Mouse (Mus musculus): ENCODE data around the gene Slc50a1.

Slc50a1 gene

DNA sequence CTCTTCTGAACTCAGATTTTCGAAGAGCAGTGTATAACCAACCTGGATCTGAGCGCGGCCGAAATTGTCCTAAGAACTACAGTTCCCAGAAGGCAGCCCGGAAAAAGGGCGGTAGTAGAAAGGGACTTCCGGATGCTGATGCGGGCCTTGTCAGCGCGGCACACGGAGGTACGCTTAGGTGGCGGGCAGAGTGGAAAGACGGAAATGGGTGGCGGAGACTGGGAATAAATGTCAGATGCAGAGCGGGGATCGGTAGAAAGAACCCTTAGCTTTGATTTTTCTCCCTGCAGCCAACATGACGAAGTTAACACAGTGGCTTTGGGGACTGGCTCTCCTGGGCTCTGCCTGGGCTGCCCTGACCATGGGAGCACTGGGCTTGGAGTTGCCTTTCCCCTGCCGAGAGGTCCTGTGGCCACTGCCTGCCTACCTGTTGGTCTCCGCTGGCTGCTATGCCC is 3.9 kb downstream of the Slc50a1 start:
- no peak for DNase-seq (ENCODE audit: low read depth, low spot score)

DNA sequence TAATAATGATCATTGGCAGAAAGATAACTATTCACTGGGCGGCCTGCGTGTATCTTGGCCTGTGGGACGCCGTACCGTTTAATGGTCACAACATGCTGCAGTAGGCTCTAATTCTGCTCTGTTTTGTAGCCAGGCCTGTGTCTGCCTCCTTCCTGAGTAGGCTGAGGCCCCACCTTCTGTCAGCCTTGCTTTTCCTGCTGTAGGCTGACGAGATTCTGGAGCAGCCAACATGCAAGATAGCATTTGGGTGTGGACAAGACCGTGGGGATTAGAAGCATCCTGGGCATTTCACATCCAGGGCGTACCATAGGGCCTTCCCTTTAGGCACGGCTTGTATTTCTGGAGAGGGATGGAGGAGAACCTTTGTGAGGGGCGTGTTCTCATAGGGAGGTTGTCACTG is 8.0 kb downstream of the Slc50a1 start:
- DNase-seq (ENCODE audit: low read depth, low spot score), result no peak

DNA sequence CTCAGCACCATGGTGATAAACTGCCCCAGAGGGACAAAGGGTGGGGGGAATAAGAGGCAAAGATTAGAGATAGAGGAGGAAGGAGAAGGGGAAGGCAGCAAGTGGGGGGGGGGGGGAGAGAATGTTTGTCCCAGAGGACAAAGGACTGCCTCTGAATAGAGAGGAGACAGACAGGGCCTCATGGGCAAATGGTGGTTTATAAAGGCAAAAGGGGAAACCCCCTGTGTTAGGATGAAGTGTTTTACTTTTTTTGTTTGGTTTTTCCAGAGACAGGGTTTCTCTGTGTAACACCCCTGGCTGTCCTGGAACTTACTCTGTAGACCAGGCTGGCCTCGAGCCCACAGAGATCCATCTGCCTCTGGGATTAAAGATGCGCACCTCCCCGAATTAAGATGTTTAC is 10.2 kb downstream of the Slc50a1 start:
- DNase-seq (ENCODE audit: low read depth, low spot score), result no peak

DNA sequence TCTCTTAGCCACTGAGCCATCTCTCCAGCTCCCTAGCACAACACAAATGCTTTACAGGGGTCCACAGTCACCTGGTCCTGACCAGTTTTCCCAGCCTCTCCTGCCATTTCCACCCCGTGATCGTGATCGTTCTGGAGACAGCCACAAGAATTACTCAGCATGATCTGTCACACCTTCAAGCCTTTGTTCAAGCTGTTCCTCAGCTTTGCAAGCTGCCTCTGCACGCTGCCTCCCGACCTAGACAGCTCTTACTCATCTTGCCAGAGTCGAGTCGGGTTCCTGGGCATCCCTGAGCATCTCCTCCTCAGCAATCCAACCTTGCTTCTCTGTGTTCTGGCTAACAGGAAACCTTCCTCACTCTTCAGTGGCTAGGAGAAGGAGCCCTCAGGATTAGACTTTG is 11.3 kb downstream of the Slc50a1 start, which contains the start of gene Dpm3:
Dpm3 (plus strand) TSS at position 283 of the 400 bp plus-strand sequence.
- DNase-seq (ENCODE audit: low read depth, low spot score), result no peak

DNA sequence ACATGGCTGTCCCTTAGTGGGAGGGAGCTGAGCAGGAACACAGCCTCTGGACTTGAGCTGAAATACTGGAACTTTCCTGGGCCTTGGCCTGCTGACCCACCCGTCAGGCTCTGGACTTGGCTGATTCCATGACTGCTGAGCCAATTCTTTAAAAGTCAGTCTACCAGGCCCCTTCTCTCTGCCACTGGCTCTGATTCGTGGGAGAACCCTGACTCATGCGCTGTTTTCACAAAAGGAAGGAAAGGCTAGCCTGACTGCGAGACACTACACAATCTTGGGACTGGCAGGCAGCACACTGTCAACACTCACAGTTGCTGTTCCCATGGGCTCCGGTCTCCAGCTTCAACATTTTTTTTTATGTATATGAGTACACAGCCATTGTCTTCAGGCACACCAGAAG is 14.2 kb downstream of the Slc50a1 start:
- DNase-seq (ENCODE audit: low read depth, low spot score), result no peak

DNA sequence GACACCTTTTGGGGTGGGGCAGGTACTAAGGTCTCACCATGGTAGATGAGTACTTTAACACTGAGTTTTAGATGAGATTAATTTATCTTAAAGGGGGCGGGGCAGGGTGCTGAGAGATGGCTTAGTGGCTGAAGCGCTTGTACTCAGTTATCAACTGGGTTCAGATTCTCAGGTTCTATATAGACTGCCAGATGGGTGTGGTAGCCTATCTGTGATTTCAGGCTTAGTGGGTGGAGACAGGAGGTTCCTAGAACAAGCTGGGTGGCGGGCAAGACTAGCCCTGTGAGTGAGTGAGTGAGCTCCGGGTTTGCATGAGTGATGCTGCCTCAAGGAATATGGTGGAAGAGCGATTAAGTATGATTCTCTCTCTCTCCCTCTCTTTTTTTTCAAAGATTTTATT is 15.4 kb downstream of the Slc50a1 start:
- DNase-seq (ENCODE audit: low read depth, low spot score), result no peak

DNA sequence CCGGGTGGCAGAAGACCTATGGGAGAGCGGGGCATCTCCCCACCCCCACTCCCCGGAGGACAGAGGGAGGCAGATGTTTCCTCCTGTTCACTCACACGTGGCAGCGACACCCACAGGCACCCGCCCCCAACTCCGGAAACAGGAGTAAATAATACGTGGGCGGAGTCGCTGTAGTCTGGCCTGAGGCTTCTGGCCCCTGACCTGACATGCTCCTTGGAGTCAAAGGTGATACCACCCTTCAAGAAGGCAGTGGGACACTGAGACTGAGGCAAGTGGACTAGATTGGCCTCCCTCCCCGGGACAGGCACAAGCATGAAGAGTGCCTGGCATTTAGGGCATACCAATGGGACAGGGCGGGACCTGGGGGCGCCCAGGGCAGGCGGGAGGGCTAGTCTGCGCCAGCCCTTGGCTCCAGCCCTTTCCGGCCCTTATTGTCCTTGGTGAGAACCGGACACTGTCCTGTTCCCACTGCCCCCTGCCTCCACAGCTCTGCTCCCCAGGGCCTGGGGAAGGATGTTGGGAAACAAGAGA is 18.9 kb downstream of the Slc50a1 start:
- no peak for DNase-seq (ENCODE audit: low read depth, low spot score)

DNA sequence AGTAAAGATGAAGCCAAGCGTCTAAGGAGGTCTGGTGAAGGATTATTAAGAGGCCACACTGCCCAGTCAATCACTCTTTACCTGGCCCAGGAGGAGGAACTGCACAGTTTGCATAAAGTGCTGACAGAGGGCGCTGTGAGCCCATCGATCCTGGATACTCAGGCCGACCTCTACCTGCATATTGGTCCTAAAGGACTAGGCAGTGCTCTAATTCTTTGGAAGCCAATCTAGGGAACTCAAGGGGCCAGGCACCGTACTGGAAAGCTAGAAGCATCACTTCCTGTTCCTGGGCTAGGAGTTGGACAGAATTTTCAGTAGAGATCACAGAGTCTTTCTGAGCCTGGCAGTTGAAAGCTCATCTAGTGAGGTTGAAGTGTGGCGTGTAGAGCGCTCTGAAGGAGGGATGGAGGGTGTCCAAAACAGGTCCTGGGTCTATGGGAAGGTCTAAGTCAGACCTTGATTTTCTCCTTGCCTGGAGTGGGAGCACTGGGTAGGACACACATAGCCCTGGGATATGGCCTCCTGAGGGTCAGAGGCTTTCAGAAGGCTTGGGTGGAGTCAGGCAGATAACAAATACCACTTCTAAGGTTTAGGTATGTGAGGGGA is 19.8 kb downstream of the Slc50a1 start:
- DNase-seq (ENCODE audit: low read depth, low spot score), result no peak

DNA sequence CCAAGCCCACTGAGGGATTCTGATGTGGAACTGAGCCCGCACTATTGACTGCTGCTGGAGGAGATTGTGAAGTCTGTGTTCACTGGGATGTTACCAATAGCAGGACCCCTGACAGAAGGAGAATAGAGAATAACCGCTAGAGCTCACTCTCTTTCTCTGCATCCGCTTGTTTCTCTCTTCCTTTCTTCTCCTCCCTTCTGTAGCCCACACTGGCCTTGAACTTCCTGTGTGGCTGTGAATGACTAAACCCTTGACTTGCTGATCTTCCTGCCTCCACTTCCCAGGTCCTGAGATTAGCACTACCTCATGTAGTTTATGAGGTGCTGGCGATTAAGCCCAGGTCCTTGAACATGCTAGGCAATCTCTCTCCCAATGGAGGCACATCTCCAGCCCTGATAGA is 22.9 kb downstream of the Slc50a1 start:
- DNase-seq (ENCODE audit: low read depth, low spot score), result no peak

DNA sequence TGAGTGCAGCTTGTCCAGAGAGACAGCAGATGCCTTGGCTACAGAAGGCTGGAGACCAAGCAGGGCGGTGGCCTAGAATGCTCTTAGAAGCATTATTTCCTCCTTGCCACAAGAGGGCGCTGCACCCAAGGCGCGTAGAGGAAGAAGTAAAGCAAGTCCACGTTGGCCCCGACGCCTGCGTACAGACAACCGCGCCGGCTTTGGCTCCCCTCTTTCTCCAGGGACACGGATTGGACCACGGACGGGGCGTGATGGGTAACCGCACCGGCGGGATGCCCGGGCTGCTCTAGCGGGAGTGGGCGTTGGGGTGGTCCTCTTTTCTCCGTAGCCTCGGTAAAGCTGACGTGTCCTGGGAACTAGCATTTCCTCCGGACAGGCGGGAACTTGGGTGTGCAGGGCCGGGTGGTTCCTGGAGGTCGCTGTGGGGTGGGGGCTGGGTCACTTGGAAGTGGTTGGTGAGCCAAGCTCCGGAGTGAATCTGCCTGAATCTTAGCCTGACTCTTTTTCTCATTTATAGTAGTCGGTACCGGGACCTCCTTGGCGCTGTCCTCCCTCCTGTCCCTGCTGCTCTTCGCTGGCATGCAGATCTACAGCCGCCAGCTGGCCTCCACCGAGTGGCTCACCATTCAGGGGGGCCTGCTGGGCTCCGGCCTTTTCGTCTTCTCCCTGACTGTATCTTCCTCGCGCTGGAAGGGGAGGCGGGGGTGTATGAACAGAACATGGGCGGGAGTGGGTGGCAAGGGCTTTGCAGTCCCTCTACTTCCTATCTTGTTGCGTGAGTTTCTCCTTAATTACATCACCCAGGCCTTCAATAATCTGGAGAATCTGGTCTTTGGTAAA is 23.9 kb downstream of the Slc50a1 start, which contains the start of gene Trim46:
Trim46 (minus strand) TSS at position 49 of the 840 bp plus-strand sequence.
- peak; percentile 73 for DNase-seq (ENCODE audit: low read depth, low spot score)

DNA sequence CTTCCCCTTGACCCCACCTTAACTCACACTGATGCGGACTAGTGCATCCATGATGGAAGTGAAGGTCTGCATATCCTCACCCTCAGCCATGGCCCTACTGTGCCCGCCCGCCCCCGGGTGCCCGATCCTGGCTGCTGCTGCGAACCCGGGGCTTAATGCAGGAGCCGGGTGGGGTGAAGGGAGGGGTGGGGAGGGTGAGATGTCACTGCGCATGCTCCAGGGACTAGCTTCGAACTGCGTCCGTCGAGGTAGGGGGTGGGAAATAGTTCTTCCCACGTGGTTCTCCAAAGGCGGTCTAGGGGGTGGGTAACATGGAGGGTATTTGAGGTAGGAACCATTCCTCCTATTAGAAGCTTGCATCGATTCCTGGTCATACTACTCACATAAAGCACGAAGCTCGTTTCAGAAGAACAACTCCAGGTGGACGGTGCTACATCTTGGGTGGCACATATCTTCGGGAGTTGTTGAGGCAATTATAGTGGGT is 24.6 kb downstream of the Slc50a1 start, which contains the start of gene Krtcap2:
Krtcap2 (plus strand) TSS at position 279 of the 484 bp plus-strand sequence.
- DNase-seq (ENCODE audit: low read depth, low spot score), result no peak

DNA sequence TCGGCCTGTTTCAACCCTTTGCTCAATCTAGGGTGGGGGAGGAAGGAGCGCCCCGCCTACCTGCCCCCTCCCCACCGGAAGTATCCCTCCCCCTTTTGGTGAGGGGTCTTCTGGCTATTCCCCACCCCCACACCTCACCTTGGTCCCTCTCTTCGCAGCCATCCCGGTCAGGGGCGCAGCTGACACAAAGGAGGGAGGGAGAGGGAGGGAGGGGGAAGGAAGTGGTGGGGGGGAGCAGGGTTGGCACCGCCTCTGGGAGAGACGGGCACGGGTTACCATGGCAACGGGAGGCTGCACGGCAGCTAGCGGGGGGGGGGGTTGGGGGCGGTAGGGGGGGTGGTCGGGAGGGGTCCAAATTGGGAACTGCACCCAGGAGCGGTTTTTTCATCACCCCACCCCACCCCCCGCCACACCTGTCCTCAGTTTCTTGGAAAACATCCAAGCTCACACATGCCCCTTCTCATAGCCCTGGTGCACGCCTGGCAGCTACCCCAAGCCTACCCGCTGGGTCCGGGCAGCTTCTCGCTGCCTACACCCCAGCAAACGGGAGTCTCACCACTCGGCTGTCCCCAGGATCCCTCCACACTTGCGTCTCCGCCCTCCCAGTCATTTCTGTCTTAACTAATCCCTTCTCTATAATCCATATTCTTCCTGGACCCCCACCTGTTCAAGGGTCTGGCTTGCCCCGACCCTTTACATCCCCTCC is 25.2 kb downstream of the Slc50a1 start:
- no peak for DNase-seq (ENCODE audit: low read depth, low spot score)

DNA sequence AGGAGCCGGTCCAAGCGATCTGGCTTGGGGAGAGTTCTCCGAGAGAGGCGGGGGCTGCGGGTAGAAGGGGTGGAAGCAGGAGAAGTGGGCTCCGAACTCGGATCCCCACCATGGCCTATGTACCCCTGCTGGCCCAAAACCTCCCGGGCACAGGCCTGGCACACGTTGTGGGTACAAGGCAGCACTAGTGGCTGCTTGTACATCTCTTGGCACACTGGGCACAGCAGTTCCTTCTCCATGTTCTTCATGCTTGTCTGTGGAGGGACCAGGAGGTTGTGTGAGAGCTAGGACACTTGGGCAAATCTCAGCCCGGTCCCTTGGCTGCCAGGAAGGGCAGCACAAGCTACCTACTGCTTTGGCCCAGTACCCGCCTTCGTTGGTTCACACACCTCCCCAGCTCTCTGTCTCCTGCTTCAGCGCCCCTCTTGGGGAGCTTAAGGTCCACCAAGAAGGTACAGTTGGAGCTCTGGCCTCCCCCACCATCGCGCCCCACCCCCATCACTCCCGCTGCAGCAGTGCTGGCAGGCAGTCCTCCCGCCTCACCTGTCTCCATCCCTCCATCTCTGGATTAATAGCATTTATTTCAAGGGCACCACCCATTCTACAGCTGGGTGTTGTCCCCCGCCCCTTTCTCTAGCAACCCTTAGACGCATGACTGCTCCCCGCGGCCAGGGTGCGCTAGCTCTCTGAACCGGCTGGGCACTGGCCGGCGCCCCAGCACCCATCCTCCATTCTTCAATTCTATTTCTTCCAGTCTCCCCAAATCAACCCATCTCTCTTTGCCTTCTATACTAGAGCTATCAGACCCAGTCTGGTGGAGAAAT is 26.0 kb downstream of the Slc50a1 start:
- no peak for DNase-seq (ENCODE audit: low read depth, low spot score)

DNA sequence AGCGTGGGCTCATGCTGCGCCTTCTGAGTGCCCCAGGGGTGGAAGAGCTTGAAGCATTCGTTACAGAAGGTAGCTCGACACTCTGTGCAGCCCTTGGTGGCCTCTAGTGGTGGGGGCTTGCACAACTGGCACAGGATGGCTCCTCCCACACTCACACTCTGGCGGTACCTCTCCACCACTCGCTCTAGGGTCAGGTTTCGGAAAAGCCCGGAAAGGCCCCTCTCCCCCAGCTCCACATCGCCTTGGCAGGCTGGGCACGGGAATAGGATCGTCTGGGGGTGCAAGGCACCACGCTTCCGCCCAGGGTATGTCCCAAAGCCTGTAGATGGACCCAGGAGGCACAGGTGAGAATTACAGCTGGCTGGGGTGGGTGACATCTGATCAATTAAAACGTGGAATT is 26.8 kb downstream of the Slc50a1 start:
- no peak for DNase-seq (ENCODE audit: low read depth, low spot score)

DNA sequence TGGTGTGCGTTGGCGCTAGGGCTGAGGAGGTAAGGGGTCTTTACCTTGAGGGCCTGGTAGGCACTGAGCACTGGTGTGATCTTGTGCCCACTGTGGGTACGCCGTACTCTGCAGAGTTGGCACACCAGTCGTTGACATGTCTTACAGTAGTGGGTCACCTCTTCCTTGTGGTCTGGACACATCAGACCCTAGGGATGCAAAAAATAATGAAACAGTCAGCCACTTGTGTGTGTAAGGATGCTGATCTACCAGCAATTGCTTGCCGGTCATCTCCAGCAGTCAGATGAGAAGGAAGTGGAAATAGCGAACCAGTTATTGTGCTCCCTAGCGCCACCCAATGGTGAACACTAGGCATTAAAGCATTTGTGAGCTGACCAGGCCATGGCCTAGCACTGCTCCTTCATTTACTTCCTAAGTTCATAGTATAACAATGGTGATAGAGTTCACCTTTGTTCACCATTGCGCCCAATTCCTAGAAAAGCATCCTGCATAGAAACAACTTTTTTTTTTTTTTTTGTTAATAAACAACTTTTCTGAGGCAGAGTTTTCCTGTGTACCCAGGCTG is 28.0 kb downstream of the Slc50a1 start:
- DNase-seq (ENCODE audit: low read depth, low spot score), result no peak

DNA sequence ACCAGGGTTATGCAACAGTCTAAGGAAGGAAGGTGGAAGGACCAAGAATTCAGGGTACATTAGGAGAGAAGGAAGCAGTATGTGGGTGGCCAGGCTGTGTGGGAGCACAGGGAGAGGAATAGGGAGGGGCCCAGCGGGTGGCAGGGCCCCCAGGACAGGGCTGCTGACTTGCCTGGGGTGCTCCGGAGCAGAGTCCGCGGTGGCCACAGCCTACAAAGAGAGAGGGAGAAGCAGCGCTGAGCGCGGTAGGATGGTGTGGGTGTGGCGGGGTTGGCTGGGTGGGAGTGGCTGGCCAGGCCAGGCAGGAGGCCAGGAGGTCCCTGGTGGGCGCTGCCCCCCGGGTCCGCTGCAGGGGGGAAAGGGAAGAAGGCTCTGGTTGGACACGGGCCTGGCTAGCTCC is 31.9 kb downstream of the Slc50a1 start:
- DNase-seq (ENCODE audit: low read depth, low spot score), result no peak

DNA sequence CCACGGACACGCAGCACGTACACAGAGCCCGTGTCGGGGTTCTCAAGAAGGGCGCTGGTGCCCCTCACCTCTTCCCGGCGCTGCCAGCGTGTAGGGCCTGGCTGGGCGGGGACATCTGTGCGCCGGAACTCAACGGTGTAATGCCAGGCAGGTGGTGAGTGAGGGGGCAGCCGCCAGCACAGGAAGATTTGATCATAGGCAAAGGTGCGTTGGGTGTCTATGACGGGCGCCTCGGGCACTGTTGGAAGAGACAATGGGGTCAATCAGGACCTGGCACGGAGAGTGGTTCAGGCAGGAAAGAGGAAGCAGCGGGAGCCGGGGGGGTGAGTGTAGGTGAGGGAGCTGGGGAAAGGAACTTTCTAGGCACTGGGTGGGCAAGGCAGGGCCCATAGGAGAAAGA is 32.7 kb downstream of the Slc50a1 start:
- DNase-seq (ENCODE audit: low read depth, low spot score), result no peak

DNA sequence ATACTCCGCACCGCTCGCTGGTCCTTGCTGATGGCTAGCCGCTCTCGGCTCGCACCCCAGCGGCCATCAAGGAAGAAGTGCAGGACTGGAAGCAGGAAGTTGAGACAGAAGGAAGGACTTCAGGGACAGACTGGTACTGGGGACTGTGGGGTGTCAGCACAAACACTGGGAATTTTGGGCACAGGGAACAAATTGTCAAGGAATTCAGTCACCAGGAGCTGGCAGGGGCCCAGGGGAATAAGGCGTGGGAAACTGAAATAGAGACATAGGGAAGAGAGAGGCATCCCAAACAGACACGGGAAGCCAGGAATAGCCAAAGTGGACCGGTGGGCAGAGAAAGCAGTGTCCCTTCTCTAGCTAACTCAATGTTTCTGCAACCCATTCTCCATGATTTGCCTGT is 33.9 kb downstream of the Slc50a1 start:
- no peak for DNase-seq (ENCODE audit: low read depth, low spot score)

DNA sequence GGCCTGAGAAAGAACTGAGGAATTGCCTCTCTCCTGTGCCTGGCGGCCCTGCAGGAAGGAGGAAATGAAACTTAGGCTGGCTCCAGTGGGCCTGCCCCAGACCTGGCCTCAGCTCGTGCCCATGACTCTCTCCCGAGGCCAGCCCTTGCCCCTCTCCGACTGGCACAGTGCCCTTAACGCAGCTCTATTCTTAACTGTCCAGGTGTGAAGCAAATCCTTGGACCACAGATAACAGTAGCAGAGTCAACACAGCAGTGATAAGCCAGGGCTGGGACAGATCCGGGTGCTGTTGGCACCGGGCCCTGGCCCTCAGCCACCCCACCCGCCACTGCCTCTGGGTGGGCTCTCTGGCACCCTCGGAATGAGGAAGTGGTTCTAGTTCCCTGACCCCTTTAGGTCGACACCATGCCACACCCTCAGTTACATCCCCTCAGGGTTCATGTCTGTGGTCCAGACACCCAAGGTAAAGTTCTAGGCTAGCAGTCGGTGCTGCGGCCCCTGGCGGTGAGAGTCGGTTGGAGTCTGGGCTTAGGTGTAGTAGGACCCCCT is 36.7 kb downstream of the Slc50a1 start:
- no peak for DNase-seq (ENCODE audit: low read depth, low spot score)

DNA sequence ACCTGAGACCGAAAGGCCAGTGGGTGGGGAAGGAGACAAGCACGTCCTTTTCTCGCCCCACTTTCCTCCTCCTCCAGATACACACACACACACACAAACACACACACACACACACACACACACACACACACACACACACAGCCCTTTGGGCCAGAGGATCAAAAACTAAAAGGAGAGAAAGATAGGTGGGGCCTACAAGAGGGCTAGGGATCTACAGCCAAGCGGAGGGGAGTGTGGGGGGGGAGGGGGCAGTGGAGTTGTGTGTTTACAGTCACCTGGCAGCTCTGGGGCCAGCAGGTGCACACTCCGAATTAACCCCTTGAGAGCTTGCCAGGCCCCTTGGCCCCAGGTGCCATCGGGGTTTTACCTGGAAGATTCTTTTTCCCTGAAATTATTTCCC is 37.8 kb downstream of the Slc50a1 start:
- no peak for DNase-seq (ENCODE audit: low read depth, low spot score)
